Comparison of ENCODE assay signal across 9 mouse cellular contexts in the genomic region with DNA sequence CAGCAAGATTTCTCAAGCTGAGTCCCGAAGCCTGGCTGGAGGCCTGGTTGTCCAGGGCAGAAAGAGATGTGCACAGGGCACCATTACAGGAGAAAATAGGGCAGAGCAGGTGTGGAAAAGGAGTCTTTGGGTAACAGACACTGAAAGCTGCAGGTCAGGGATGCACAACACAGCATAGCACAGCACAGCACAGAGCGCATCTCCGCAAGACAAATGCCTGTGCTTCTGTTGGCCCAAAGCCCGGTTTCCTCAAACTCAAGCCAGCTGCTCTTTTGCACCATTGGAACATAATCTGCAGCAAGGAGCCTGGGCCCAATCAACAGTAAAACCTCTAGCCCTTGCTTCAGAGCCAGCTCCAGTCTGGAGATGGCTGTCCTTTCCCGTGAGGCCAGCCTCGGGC.
DNase-seq lines count a peak whose midpoint lies in the region; ATAC-seq and TF ChIP-seq lines count a peak whose summit lies in the region.
"Had no signal": no experiment of that assay in that cellular context is flagged by ENCODE, and none has a peak within 500 bp of the region (broad histone marks: within the 10 kb centered on the region; RNA-seq: fewer than 3 reads in every experiment).

No protein-coding gene starts in this region.

- peak; percentile 81; the same call in 1 of the 2 replicates for ATAC-seq in lung, embryonic 14.5 days (ENCODE audit: insufficient read depth)
- ATAC-seq in activated CD4-positive, CD25-positive, alpha-beta regulatory T cell, adult 4 months: no peak
- ATAC-seq in megakaryocyte progenitor cell, adult 5-6 weeks (replicated peaks; ENCODE audit: poor library complexity): no peak

- no peak overlapping the region for H3K4me2 ChIP-seq in lung, embryonic 14.5 days
- H3K4me2 ChIP-seq: heart, embryonic 15.5 days had no signal

- H3K36me3 ChIP-seq in lung, embryonic 14.5 days (ENCODE audit: insufficient read depth): no peaks in the 10 kb centered on the region
- H3K36me3 ChIP-seq: heart, embryonic 15.5 days had no signal

- intact Hi-C loops in gastrocnemius, postnatal 36 days (cut with DNase I): no loop called here

- no peak overlapping the region for H3K4me3 ChIP-seq in lung, embryonic 14.5 days (ENCODE audit: low read depth, low read length)
- H3K4me3 ChIP-seq: heart, embryonic 15.5 days had no signal

- H3K27me3 ChIP-seq in lung, embryonic 14.5 days (ENCODE audit: insufficient read depth, low read length): no peaks in the 10 kb centered on the region

- no peaks in the 10 kb centered on the region for H3K4me1 ChIP-seq in lung, embryonic 14.5 days (ENCODE audit: insufficient read depth)
- H3K4me1 ChIP-seq: heart, embryonic 15.5 days had no signal

- DNase-seq in lung, embryonic 14.5 days: peak; percentile 88
- no peak for DNase-seq in lung, postnatal 25 days (ENCODE audit: low spot score)
- DNase-seq in cerebellum, postnatal 10 days: peak; percentile 83 to 87
- peak; percentile 46 for DNase-seq in gastrocnemius, postnatal 36 days
- DNase-seq in layer of hippocampus, adult 9-11 months: peak; percentile 77
- peak; percentile 14 for DNase-seq in retina, postnatal 7 days (ENCODE audit: low read depth, low spot score)

- H3K9ac ChIP-seq in lung, embryonic 14.5 days: no peak overlapping the region
- H3K9ac ChIP-seq: heart, embryonic 15.5 days had no signal

- WGBS in lung, embryonic 14.5 days: 48% methylated on average over 6 of the region's 6 CpGs

- H3K27ac ChIP-seq in lung, embryonic 14.5 days (ENCODE audit: low read depth): no peak overlapping the region
- H3K27ac ChIP-seq: heart, embryonic 15.5 days had no signal

- H3K9me3 ChIP-seq in lung, embryonic 14.5 days (ENCODE audit: low read depth, low read length): no peaks in the 10 kb centered on the region
- H3K9me3 ChIP-seq: heart, embryonic 15.5 days had no signal

- TF ChIP-seq CTCF in lung, embryonic 14.5 days (IDR thresholded peaks at IDR 0.05; ENCODE audit: low read depth): no peak
